Mouse (Mus musculus) heart, postnatal 36 days (tissue): ENCODE results near the gene Clec2i. TPM values are rescaled to one million over a fixed set of nuclear protein-coding genes. Genes with fewer than 3 reads are reported as not detected.

Experiments
- DNase-seq, 2 experiments: peaks; one replicate each; pipeline ENCODE4 v3.0.0; 2021 to 2022
- intact Hi-C: fragments of 180-260 bp; cut with DNase I; formaldehyde crosslinking; loops from one replicate; pipeline ENCODE4 v1.15.1; 2025
- microRNA-seq, 2 experiments: library from miRNA; unstranded; fragments of <30 nt; microRNA quantifications; one replicate each; pipeline ENCODE4 v1.2.0; 2021; ENCODE audit warnings: borderline number of aligned reads in 2 of 2
- total RNA-seq, 2 experiments: library from RNA; stranded (reverse); gene quantifications; 2 replicates each; pipeline ENCODE4 v1.2.3; 2021

Clec2i gene
- total RNA-seq, 2 experiments from 2014 or later = not detected

DNA sequence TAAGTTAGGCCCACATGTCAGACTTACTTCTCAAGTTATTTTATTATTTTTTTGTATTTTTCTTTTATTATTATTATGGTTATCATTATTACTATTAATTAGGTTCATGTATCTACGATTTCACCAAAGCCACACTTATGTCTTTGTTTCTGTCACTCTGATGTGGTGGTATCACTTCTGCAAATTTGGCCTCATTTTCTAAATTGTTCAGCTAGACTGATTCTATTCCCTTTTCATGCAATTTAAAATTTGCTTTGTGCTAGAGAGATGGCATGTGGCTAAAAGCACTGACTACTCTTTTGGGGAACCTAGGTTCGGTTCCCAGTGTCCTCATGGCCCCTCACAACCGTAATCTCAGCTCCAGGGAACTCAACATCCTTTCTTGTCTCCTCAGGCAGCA is 58.2 kb downstream of the Clec2i start:
- intact Hi-C loops = loop anchor here (1.0 kb wide), 1 partner anchor 106 kb away; no protein-coding TSS in a partner anchor
- DNase-seq = no peak

Small RNAs within 50 kb of the gene (microRNA-seq; reads per million reads assigned to microRNA genes)
- 0 reads per million in 2 experiments for gene Gm27336

Other genes with a start within 250 kb of the Clec2i start
- under 1 TPM in 1 of 2 experiments, not detected in 1; 0.31 TPM for gene Clec2h, start 225.2 kb upstream of the Clec2i start, total RNA-seq
- not detected for gene Klrb1, start 164.5 kb upstream of the Clec2i start, total RNA-seq
- under 1 TPM in 1 of 2 experiments, not detected in 1; 0.16 TPM for gene Klrb1c, start 98.4 kb upstream of the Clec2i start, total RNA-seq
- not detected for gene Gm44511, start 61.3 kb upstream of the Clec2i start, total RNA-seq
- not detected for gene Klrb1b, start 61.3 kb upstream of the Clec2i start, total RNA-seq
- under 1 TPM in 1 of 2 experiments, not detected in 1; 0.38 TPM for gene BC035044, start 3.5 kb downstream of the Clec2i start, total RNA-seq
- gene Clec2g, start 46.8 kb downstream of the Clec2i start, total RNA-seq = 1 to 10 TPM; 3.5 to 3.6 TPM
- gene Klrb1f, start 158.3 kb downstream of the Clec2i start, total RNA-seq = not detected
- not detected for gene Clec2e, start 213.3 kb downstream of the Clec2i start, total RNA-seq